Mouse (Mus musculus): Measurements from ENCODE around the gene Cmtm3. TPM values are rescaled to one million over a fixed set of nuclear protein-coding genes. Genes with fewer than 3 reads are reported as not detected.

Cmtm3 gene
- polyA plus RNA-seq, 1 experiment from 2014 or later = 34.0 TPM

Other genes starting within 250 kb of the Cmtm3 start
- 9.2 and 12.6 TPM in 2 replicates for gene Cdh5, start 237.8 kb upstream of the Cmtm3 start, polyA plus RNA-seq (2015; fragmentation: Nextera tagmentation; extraction: Ambion mirVana)
- gene Bean1, start 169.0 kb upstream of the Cmtm3 start, polyA plus RNA-seq (2015; fragmentation: Nextera tagmentation; extraction: Ambion mirVana) = 2.4 and 3.1 TPM in 2 replicates
- gene Tk2, start 90.9 kb upstream of the Cmtm3 start, polyA plus RNA-seq (2015; fragmentation: Nextera tagmentation; extraction: Ambion mirVana) = 51.7 and 54.3 TPM in 2 replicates
- 36.0 and 36.3 TPM in 2 replicates for gene Cklf, start 88.5 kb upstream of the Cmtm3 start, polyA plus RNA-seq (2015; fragmentation: Nextera tagmentation; extraction: Ambion mirVana)
- gene Cmtm2a, start 46.2 kb upstream of the Cmtm3 start, polyA plus RNA-seq (2015; fragmentation: Nextera tagmentation; extraction: Ambion mirVana) = not detected in 2 replicates
- gene Gm45711, start 29.3 kb upstream of the Cmtm3 start, polyA plus RNA-seq (2015; fragmentation: Nextera tagmentation; extraction: Ambion mirVana) = not detected in 2 replicates
- gene Cmtm1, start 29.3 kb upstream of the Cmtm3 start, polyA plus RNA-seq (2015; fragmentation: Nextera tagmentation; extraction: Ambion mirVana) = not detected in 2 replicates
- not detected in 2 replicates for gene Gm11020, start 17.8 kb upstream of the Cmtm3 start, polyA plus RNA-seq (2015; fragmentation: Nextera tagmentation; extraction: Ambion mirVana)
- gene Cmtm2b, start 17.2 kb upstream of the Cmtm3 start, polyA plus RNA-seq (2015; fragmentation: Nextera tagmentation; extraction: Ambion mirVana) = not detected in 2 replicates
- 2.8 and 3.2 TPM in 2 replicates for gene Cmtm4, start 56.4 kb downstream of the Cmtm3 start, polyA plus RNA-seq (2015; fragmentation: Nextera tagmentation; extraction: Ambion mirVana)
- gene Dync1li2, start 103.6 kb downstream of the Cmtm3 start, polyA plus RNA-seq (2015; fragmentation: Nextera tagmentation; extraction: Ambion mirVana) = 139 and 143 TPM in 2 replicates
- gene Terb1, start 170.5 kb downstream of the Cmtm3 start, polyA plus RNA-seq (2015; fragmentation: Nextera tagmentation; extraction: Ambion mirVana) = 0.16 and 0.25 TPM in 2 replicates
- gene Nae1, start 195.2 kb downstream of the Cmtm3 start, polyA plus RNA-seq (2015; fragmentation: Nextera tagmentation; extraction: Ambion mirVana) = 122 and 131 TPM in 2 replicates
- 1.6 and 1.9 TPM in 2 replicates for gene Car7, start 195.3 kb downstream of the Cmtm3 start, polyA plus RNA-seq (2015; fragmentation: Nextera tagmentation; extraction: Ambion mirVana)